8 mouse cellular contexts compared by ENCODE assay signal in genomic region chr14:76948948-76949347, GRCm38 (mm10).
A peak's percentile ranks its signal among the peaks of the same experiment; 100 is the strongest.
DNase-seq lines count a peak whose midpoint lies in the region; ATAC-seq and TF ChIP-seq lines count a peak whose summit lies in the region.

No protein-coding gene starts in this region.

- H3K27me3 ChIP-seq in liver, adult 2 months (ENCODE audit: control insufficient read depth, insufficient read depth, low read length), result no peaks in the 10 kb centered on the region
- no peaks in the 10 kb centered on the region for H3K27me3 ChIP-seq in neural tube, embryonic 15.5 days (replicated peaks)
- H3K27me3 ChIP-seq in liver, embryonic 12.5 days (replicated peaks), result no peaks in the 10 kb centered on the region
- H3K27me3 ChIP-seq in forebrain, embryonic 12.5 days, result no peaks in the 10 kb centered on the region

- H3K27ac ChIP-seq in liver, adult 2 months (replicated peaks; ENCODE audit: insufficient read depth, low read depth, low read length), result no peak overlapping the region
- peak overlapping the region; percentile 71 for H3K27ac ChIP-seq in neural tube, embryonic 15.5 days (replicated peaks)
- H3K27ac ChIP-seq in liver, embryonic 12.5 days, result no peak overlapping the region
- no peak overlapping the region for H3K27ac ChIP-seq in forebrain, embryonic 12.5 days

- peak; percentile 52 for DNase-seq in liver, adult 2 months (ENCODE audit: extremely low read depth, low read depth, low spot score)
- no peak for DNase-seq in liver
- DNase-seq in gastrocnemius, adult 8-10 months (ENCODE audit: low spot score in 2 of 2), result peak; percentile 8 to 28
- DNase-seq in kidney, adult 9 months, result peak; percentile 36

- no peak for TF ChIP-seq CTCF in liver, adult 2 months (IDR thresholded peaks at IDR 0.05; ENCODE audit: low read depth, low read length)

- no peaks in the 10 kb centered on the region for H3K79me2 ChIP-seq in liver, adult 2 months (ENCODE audit: control insufficient read depth, insufficient read depth, low read length)

- no peak overlapping the region for H3K9ac ChIP-seq in liver, adult 2 months (ENCODE audit: low read depth, low read length)
- no peak overlapping the region for H3K9ac ChIP-seq in neural tube, embryonic 15.5 days (replicated peaks)
- no peak overlapping the region for H3K9ac ChIP-seq in liver, embryonic 12.5 days
- H3K9ac ChIP-seq in forebrain, embryonic 12.5 days, result no peak overlapping the region

- no peak overlapping the region for H3K4me2 ChIP-seq in neural tube, embryonic 15.5 days
- H3K4me2 ChIP-seq in liver, embryonic 12.5 days, result no peak overlapping the region
- no peak overlapping the region for H3K4me2 ChIP-seq in forebrain, embryonic 12.5 days

- TF ChIP-seq POLR2A in liver, adult 2 months (IDR thresholded peaks at IDR 0.05; ENCODE audit: extremely low read depth, insufficient read depth, low read length), result no peak

- no peak overlapping the region for H3K4me3 ChIP-seq in liver, adult 2 months (ENCODE audit: insufficient read depth, low read depth, low read length)
- no peak overlapping the region for H3K4me3 ChIP-seq in neural tube, embryonic 15.5 days (replicated peaks)
- H3K4me3 ChIP-seq in liver, embryonic 12.5 days, result no peak overlapping the region
- no peak overlapping the region for H3K4me3 ChIP-seq in forebrain, embryonic 12.5 days (replicated peaks)

- no peaks in the 10 kb centered on the region for H3K9me3 ChIP-seq in neural tube, embryonic 15.5 days (replicated peaks)
- no peaks in the 10 kb centered on the region for H3K9me3 ChIP-seq in liver, embryonic 12.5 days (replicated peaks)
- no peaks in the 10 kb centered on the region for H3K9me3 ChIP-seq in forebrain, embryonic 12.5 days

- no peaks in the 10 kb centered on the region; the same call in 1 of the 2 replicates for H3K4me1 ChIP-seq in liver, adult 2 months (ENCODE audit: control insufficient read depth, insufficient read depth, low read length)
- H3K4me1 ChIP-seq in neural tube, embryonic 15.5 days, result peaks cover 23% of the 10 kb centered on the region
- no peaks in the 10 kb centered on the region for H3K4me1 ChIP-seq in liver, embryonic 12.5 days
- no peaks in the 10 kb centered on the region; the same call in 1 of the 2 replicates for H3K4me1 ChIP-seq in forebrain, embryonic 12.5 days

- WGBS in liver, adult 2 months, result 31% methylated on average over 3 of the region's 3 CpGs
- WGBS in neural tube, embryonic 15.5 days, result 50% methylated on average over 3 of the region's 3 CpGs
- WGBS in liver, embryonic 12.5 days (ENCODE audit: insufficient replicate concordance), result 51% methylated on average over 3 of the region's 3 CpGs
- 70% methylated on average over 3 of the region's 3 CpGs for WGBS in forebrain, embryonic 12.5 days

- no peak for ATAC-seq in neural tube, embryonic 15.5 days (ENCODE audit: low FRiP score)
- no peak for ATAC-seq in granulocyte monocyte progenitor cell, adult 5-6 weeks (replicated peaks; ENCODE audit: poor library complexity, severe bottlenecking)
- no peak for ATAC-seq in liver, embryonic 12.5 days
- no peak for ATAC-seq in forebrain, embryonic 12.5 days (ENCODE audit: low FRiP score)

- H3K36me3 ChIP-seq in liver, adult 2 months (ENCODE audit: control insufficient read depth, insufficient read depth, low read length), result no peaks in the 10 kb centered on the region
- H3K36me3 ChIP-seq in neural tube, embryonic 15.5 days, result no peaks in the 10 kb centered on the region
- no peaks in the 10 kb centered on the region for H3K36me3 ChIP-seq in liver, embryonic 12.5 days
- H3K36me3 ChIP-seq in forebrain, embryonic 12.5 days (replicated peaks), result no peaks in the 10 kb centered on the region
